Mouse (Mus musculus) CD4-positive, CD25-positive, alpha-beta regulatory T cell, adult 4 months (primary cell): ENCODE data around the gene Ttc29. TPM values are rescaled to one million over a fixed set of nuclear protein-coding genes. Genes with fewer than 3 reads are reported as not detected.

Experiments used
- ATAC-seq: one replicate; pipeline ENCODE4 v1.8.0; 2017
- polyA plus RNA-seq, 2 experiments: library from polyadenylated mRNA; unstranded; fragments of 100-300 nt; shearing (Covaris generic); gene quantifications; one replicate each; pipeline ENCODE4 v1.2.1; 2017

The Ttc29 gene
- polyA plus RNA-seq = not detected

DNA sequence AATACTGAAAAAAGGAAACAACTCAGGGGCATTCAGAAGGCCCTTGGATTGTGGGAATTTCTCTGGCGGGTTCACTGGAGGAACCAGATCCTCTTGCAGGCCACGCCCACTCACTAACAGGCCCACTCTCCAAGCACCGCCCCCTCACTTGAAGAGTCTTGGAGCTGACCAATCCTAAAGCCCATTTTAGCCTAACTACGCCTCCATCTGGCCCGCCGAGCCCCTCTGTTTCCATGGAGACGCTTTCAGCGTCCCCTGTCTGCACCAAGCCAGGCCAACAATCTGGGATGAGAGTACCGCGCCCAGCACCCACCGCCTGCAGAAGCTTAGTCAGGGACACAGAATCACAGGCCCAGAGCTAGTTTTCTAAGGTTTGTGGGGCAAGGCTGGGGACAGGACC, at the start of gene Ttc29:
TSS of gene Ttc29 (plus strand) at position 224 of the 400 bp plus-strand sequence.
- ATAC-seq = no peak

DNA sequence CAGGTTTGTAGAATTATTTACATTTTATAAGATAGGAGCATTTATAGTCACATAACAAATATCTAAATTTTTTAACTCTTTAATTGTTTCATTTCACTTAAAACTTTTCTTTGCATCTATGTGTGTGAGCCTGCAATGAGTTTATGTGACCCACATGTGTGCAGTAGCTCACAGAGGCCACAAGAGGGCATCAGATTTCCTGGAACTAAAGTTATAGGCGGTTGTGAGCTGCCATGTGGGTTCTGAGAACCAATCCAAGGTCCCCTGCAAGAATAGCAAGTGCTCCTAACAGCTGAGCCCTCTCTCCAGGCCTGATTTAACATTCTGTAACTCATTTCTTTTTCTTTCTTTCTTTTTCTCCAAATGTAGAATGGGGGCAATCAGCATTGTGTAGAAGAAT, 41.7 kb upstream of the Ttc29 start:
- no peak for ATAC-seq

DNA sequence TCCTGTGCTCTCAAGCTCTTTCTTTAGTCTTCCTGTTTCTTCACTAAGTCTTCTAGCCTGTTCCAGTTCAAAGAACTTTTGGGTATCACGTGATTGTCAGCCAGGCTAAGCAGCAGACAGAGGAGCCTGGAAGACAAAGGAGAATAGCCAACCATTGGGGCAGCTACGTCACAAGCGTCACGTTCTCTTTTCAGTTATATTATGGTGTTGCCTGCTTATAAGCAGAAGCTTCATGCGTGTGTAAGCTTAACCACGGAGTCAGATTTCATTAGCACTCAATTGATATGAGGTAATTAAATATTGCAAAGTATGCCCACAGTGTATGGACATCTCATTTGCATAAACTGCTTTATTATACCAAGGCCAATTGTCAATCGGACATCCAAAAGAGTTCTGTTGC, 30.4 kb upstream of the Ttc29 start:
- ATAC-seq = no peak

DNA sequence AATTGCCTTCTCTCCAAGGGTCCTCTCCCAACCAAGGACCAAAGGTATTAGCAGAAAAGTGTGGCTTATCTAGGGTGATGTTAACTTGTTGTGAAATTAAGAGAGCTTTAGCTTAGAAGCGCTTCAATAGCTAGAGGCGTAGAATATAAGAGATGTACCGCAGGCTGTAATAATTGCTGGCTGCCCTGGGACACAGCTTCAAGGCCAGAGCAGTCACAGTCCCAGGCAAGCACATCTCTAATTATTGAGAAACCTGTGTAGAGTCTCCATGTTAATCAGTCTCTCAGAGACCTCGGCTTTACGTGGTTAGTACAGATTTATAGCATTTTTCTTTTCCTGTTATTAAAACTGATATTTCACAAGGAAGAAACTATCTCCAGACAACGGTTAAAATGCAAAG, 29.7 kb upstream of the Ttc29 start:
- no peak for ATAC-seq

DNA sequence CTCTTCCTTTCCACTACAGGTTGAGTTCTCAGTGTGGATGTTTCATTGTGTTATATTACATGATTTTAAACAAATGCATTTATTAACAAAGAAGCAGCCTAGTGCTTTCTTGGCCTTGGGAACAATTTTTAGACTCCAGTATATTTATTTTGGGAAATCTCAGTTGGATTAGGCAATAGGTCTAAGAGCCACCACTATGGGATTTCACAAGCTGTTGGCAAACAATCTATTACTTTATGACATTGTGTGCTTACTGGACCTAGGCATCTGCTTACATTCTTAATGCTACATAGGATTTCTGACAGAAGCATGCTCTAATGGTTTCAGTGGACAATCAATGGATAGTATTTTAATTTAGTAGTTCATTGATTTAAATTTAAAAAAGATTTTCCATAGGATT, 26.0 kb upstream of the Ttc29 start:
- ATAC-seq = no peak

DNA sequence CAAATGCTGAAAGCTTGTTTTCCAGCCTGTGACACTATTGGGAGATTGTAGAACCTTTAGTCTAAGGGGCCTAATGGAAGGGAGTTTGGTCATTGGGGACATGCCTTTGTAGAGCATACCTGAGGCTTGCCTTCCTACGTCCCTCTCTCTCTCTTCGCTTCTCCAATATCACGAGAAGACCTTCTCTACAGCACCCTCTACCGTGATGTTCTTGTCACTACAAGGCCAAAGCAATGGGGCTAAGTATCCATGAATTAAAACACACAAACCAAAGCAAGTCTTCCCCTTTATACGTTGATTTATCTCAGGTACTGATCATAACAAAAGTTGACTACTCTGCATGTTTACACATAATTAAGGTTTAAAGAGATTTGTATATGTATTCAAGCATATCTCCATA, 8.9 kb upstream of the Ttc29 start:
- no peak for ATAC-seq

DNA sequence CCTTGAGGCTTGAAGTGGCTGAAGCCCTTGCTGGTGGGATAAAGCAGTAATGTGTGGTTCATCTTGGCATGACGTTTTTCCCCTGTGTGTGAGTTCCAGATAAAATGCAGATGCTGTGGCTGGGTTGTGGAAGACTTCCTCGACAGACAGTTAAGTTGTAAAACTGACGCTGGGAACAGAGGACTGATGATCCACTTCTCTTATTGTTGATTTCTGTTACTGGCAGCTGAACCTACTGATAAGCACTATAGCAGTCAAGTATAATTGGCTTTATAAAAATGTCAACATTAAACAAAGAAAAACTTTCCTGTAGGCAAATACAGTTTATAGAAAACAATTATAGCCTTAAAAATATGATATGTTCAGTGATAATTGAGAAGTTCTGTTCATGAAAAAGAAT, 2.7 kb upstream of the Ttc29 start:
- ATAC-seq = no peak

DNA sequence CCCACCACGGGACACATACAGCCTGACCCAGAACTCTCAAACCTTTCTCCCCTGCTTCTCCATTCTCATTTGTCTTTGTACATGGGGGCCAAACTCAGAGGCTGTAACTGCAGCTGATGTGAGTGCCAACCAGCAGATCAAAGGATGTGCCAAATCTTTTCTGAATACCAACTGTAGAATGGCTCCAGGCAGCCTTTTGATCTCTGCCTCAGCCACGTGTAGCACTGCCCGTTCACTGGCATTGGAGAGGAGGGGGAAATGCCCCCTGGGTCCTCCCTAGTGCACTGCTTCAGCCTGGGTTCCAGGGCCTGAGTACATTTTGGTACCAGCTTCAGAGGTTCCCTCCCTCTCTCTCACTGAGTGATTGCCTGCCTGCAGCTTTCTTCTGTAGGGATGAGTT, 1.5 kb downstream of the Ttc29 start:
- no peak for ATAC-seq

DNA sequence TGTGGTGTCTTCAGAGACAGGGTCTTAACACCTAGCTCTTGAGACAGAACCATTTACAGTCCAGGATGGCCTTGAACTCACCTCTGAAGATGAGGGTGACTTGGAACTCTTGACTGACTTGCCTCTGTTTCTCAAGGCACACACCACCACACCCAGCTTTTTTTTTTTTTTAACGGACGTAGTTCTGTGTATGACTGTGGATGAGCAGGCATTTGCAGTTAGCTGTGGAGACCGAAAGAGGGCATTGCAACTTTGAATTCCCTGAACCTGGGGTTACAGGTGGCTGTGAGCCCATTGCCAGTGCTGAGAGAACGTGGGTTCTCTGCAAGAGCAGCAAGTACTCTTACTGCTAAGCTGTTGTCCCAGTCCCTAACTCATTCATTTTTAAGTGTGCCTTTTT, 13.0 kb downstream of the Ttc29 start:
- no peak for ATAC-seq

DNA sequence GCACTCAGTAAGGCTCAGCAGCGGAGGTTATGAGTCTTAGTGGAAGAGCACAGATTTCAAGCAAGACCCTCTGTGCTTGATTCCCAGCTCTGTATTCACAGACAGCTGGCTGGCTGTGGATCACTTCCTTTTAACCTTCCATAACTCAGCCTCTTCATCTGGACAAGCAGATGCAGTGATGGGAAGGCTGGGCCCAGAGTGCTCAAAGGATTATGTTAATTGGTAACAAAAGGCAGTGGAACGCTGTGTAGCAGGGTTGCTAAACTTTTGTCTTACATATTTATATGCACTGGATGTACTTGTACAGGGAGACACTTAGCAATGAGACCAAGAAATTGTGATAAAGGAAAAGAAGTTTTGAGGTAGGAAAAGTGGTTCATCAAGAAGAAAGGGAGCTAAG, 17.6 kb downstream of the Ttc29 start:
- no peak for ATAC-seq

DNA sequence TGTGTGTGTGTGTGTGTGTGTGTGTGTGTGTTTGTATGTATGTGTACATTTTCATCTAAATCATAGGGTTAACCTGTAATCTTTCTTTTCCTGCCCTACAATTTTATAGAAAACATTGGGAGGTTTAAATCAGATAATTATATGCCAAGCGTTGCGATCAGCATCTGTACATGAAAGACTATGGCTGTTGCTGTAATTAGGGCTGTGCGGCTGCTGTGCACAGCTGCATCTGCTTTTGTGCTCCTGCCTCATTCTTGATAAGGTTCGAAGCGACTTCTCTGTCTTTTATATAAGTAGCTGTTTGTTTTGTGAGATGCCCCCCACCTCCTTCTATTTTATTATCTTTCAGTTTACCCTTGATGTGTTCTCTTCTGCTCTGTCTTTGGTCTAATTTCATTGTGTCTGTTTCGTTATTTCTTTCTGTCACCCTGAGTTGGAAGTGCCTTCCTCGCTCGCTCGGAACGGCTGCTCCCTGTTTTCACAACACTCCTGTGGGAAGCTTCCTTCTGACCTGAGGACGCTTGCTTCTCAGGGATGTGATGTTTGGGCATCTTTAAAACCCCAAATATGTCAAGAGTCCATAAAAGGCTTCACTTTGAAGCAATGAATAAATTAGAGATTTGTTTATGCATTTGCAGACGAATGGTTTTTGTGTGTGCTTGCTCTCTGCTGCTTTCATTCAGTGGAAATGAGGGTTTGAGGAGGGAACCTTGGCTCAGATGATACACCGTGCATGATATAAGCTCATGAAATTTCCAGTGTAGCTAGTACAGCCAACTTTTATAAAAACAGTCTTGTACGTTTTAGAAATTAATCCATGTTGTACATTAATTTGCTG, 20.0 kb downstream of the Ttc29 start:
- no peak for ATAC-seq

DNA sequence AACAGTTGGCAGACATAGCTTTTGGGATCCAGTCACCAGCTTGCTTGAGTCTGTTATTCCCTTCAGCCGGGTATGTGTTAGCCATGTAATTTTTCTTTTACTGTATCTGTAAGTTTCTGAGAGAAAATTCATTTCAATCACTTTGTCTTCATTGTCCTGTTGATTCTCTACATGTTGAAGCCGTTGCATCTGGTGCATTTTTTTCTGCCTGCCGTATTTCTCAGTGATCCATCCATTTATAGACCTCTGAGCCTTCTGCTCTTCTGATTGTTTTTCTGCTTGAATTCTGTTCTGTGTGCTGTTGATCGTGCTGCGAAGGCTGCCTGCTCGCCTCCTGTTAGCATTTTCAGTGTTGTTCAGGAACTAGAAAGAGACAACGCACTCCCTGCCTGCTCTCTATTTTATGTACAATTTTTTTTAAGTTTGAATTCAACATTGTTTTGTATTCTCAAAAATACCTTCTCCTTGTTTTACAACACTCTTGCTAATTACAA, 20.7 kb downstream of the Ttc29 start:
- ATAC-seq = no peak

DNA sequence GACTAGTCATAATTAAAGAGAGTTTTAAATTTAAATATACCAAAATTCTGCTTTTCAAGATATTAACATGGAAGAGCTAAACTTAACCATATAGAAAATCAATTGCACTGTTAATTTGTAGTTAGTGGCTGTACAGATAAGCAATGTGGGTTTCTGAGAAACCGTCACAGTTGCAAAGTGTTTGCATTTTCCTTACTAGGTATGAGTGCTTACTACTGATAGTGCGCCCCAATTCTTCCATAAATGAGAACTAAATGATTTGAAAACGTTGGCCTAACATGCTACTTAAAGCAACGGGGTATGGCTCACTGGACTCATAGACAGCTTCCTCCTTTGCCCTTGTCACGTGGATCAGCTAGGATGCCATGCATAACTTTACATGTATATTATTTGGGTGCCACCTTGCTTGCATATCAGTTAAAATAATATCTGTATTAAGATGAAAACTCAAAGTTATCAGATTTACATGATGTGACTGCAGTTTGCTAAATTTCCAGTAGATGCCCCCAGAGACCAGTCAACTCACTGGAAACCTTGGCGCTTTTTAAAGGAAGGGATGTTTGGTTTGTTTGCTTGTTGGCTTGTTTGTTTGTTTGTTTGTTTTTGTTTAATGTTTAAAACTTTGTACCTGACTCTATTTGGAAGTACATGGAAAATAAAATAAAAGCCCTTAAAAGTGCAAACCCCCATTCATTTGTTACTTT, 25.0 kb downstream of the Ttc29 start:
- no peak for ATAC-seq

DNA sequence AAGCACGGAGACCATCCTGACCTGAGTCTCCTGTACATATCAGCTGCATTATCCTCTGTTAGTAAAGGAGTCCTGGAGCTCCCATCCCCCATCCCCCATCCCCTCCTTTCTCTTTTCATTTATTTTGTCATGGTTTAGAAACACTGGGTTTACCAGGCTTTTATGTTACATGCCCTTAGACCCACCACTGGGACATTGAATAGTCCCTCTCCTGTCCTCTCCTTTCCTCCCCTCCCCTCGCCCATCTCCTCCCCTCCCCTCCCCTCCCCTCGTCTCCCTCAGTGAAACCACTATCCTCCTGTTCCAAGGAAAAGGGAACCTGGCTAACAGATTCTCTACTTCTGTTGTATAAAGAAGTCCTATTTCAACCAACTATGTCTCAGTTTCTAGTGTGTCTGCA, 38.0 kb downstream of the Ttc29 start:
- no peak for ATAC-seq

DNA sequence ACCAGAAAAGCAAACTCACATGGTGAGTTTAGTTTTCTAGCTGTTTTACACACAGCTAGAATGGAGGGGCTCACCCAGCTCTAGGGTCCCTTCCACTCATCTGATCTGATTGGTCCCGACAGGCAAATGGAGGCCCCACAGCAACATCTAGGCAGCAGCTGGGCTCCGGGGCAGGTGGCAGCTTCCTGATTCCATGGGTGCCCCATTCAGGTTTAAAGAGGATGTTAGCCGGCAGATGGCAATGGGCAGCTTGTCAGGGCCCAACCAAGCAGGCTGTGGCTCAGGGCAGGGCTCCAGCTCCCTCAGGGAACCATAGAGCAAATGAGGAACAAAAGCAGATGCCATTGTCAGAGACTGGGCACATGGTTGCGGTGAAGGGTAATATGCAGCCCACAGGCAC, 41.3 kb downstream of the Ttc29 start:
- no peak for ATAC-seq

DNA sequence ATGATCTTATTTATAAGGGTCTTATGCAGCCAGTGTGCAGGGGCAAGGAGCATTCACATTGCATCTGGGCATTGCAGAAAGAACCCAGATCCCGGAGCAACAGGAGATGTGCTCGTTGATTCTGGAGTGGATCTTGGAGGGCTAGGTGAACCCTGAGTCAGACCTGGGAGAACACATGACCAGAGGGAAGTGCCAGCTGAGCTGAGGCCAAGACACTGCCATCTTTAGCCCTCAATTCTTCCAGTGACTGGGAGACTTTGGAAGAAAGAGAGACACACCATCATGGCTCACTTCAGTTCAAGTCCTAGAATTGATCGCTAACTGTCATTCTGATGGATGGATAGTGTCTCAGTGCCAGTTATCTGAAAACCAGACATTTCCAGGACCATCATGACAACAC, 41.9 kb downstream of the Ttc29 start:
- no peak for ATAC-seq

DNA sequence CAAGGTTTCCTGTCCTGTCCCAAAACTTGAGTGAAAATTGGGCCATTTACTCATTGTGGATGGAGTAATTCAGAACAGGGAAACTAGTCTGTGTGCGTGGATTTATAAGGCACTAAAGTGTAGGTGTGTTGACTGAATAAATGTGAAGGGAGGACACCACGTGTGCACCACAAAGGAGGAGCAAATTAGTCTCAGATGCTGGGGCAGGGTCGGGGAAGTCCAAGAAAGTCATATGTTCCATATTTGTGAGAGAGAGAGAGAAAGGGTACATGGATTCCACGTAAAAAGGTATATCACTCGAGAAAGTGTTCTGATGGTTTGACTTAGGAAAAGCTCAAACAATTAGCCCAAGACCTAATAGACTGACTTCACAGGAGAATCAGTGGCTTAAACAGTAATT, 52.4 kb downstream of the Ttc29 start:
- ATAC-seq = no peak

DNA sequence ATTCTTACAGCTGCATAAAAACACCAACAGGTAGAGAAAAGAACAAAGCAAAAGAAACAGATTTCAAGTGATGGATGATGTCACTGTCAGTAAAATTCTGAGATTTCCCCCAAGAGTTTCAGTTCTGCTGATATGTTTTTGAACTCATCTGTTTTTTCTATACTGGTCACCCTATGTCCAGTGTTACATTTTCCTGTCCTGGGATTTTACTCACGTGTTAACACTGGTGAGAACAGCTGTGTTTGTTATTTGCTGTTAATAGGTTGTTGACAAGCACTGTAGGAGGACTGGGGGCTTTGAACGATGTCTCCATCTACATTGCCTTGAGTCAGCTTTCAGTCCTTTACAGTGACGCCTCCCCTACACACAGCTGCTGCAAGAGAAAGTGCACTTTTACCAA, 53.1 kb downstream of the Ttc29 start:
- ATAC-seq = no peak

DNA sequence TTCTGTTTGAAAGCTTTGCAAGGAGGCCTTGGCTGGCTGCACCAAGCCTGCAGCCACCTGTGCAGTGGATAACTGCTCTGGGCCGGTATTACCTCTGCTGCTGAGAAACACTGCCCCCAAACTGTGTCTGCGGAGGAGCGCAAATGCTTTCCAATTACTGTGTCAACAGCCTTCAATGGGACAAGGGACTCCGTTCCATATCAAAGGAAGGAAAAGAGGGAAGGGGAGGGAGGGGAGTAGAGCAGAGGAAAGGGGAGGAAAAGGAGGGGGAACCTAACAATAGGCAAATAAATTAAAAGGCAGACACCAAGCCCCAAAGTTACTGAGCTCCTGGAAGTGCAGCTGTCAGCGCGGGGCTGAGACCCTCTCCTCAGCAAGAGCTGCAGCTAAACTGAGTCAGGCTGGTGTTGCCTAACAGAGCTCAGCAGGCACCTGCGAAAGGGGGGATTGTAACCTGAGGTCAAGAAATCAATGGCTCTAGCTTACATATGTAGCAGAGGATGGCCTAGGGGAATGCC, 54.9 kb downstream of the Ttc29 start:
- ATAC-seq = no peak

DNA sequence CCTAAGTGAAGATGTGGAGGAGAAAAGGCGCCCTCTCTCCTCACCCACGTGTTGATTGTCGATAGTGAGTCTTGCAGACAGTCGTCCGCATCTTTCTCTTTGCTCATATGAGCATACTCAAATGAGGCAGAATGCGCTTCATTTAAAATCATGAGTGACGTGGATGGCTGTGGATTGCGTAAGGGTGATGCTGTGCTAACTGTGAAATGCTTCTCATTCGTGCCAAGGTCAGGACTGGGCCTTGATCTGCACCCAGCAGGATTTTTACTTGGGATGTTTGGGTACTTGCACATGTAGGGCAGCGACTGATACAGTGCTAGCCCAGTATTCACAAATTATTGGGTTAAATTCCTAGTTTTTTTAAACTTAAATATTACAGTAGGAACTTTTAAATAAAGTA, 56.2 kb downstream of the Ttc29 start:
- no peak for ATAC-seq

DNA sequence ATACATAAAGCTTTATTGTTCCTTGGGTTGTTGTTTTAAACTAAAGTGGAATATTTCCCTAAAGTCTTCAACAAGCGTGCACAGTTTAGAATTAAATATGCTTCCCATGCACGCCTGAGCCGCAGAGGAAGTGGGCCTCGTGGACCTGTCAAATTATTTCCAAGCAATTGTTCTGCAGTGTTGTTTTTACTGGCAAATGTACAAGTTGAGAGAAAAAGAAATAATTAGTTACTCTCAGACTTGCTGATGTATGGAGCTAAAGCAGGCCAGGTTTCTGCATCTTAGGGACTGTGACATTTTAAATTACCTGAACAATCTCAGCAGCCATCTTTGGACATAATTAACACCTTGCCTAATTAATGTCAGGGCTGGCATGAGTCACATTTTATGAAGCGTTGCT, 58.3 kb downstream of the Ttc29 start:
- no peak for ATAC-seq

DNA sequence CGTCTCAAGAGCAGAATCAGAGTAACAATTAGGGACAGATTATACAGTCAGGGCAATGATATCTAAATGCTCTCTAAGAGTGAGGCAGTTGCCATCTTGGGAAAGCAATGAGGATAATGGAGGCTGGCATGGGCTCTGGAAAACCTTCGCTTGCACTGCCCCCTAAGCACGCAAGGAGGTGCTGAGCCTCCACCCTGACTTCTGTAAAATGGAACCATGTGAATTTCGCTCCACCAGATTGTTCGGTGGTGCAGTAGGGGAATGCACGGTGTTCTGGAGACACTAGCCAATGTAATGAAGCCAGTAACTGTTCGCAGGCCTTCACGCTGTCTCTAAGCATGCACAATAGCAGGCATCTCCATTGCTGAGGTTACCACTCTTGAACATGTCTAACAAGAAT, 63.0 kb downstream of the Ttc29 start:
- no peak for ATAC-seq

DNA sequence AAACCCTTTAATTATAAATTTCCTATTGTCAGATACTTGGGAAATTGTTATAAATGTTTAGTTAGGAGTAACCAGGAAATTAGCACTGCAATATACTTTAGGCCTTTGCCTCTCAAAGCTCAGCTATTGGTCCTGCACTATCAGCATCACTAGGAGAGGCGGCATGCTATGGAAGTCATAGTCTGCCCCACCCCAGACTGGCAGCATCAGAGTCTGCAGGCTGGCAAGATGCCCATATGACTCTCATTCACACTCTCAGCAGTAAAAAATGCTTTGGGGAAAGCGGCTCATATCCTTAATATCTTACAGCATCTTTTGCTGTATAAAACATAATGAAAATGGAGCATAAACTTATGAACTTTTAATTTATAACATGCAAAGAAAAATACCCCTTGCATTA, 64.3 kb downstream of the Ttc29 start:
- ATAC-seq = no peak

DNA sequence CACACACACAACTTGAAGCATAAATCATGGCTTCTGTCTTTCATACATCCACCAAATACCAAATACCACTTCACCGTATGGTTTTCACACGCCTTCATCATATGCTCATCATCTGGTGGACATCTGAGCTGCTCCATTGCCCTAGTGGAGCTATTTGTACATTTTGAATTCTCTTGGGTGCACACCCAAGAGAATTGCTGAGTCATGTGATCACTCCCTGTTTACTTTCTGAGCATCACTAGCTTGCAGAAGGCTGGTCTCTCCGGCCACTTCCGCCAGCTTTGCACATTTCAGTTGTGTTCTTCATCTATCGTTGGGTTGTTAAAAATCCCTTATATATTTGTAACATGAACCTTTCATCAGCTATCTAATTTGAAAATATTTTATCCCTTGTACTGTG, 65.5 kb downstream of the Ttc29 start:
- ATAC-seq = no peak
